Mouse (Mus musculus): ENCODE results near the gene Pcsk7.

GRCm38 (mm10) chr9:45946182-45946871 lies 40.0 kb downstream of the Pcsk7 start:
- TF ChIP-seq EP300 (optimal IDR thresholded peaks at IDR 0.05) (no peak), CTCF (IDR thresholded peaks at IDR 0.05; ENCODE audit: low read depth) (no peak)

Measured in stomach, postnatal 0 days (tissue).